Mouse (Mus musculus) left cerebral cortex, postnatal 25 days (tissue): Measurements from ENCODE around the gene Clnk. TPM values are rescaled to one million over a fixed set of nuclear protein-coding genes. Genes with fewer than 3 reads are reported as not detected.

ENCODE experiments used
- DNase-seq, 2 experiments: peaks; one replicate each; pipeline ENCODE4 v3.0.0; 2022; ENCODE audit warnings: low spot score in 2 of 2, mixed read lengths in 1 of 2
- intact Hi-C: fragments of 180-260 bp; cut with DNase I; formaldehyde crosslinking; loops from one replicate; pipeline ENCODE4 v1.15.1; 2025
- total RNA-seq, 2 experiments: library from RNA; stranded (reverse); gene quantifications; 2 replicates each; pipeline ENCODE4 v1.2.3; 2021

The Clnk gene
- total RNA-seq, result under 1 TPM in 1 of 2 experiments, not detected in 1; 0.21 TPM

GRCm38 (mm10) chr5:38876622-38877021 is at the start of gene Clnk:
TSS of gene Clnk (minus strand) at chr5:38876812.
- intact Hi-C loops, result no loop called here

GRCm38 (mm10) chr5:38905271-38905670 is 28.7 kb upstream of the Clnk start:
- intact Hi-C loops, result no loop called here
- no peak for DNase-seq

More at GRCm38 (mm10) chr5:38876622-38877021, at the start of gene Clnk:
- DNase-seq, result no peak

DNA sequence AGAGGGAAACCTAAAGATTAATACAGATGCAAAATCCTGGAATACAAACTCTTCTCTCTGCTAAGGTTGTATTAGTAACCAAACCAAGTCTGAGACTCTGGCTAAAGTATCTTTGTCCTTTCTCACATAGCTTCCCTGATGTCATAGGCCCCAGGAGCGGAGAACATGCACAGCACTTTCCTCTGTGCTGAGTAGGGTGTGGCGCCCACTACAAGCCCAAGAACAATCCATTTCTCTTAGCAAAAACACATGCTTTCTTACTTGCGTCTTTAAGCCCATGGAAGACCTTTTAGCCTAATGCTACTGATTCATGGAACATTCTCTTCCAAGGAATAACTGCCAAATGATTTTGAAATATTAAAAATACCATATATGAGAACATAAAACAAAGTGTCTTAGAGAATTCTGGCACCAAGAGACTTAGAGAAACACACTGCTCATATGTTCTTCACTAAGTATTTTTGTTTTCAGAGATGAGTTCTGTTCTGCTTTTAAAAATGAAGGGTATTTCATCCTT is 28.0 kb upstream of the Clnk start:
- DNase-seq, result no peak
- intact Hi-C loops, result no loop called here

- intact Hi-C loops, result no loop called here
- DNase-seq, result no peak
Observed at GRCm38 (mm10) chr5:38902889-38903288, 26.3 kb upstream of the Clnk start.

DNA sequence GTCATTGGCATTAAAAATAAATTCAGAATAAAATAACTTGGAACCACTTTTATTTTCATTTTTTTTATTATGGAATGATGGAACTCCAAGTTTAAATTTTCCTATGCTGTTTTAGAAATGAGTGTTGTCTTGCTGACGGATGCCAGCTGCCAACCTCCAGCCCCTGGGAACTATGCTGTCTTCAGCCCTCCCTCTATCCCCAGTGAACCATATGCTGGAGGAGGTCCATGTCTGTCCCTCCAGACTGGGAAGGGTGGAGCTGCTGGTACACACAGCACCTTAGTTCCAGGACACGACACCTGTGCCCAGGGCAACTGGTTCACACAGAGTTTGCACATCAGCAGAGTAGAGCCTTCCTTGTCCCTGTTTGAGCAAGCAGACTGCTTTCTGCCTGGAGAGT is 22.4 kb upstream of the Clnk start:
- intact Hi-C loops, result loop anchor here (10.0 kb wide), 1 partner anchor 426 kb away; no protein-coding TSS in a partner anchor
- peak in 1 of 2 experiments; percentile 55 for DNase-seq

DNA sequence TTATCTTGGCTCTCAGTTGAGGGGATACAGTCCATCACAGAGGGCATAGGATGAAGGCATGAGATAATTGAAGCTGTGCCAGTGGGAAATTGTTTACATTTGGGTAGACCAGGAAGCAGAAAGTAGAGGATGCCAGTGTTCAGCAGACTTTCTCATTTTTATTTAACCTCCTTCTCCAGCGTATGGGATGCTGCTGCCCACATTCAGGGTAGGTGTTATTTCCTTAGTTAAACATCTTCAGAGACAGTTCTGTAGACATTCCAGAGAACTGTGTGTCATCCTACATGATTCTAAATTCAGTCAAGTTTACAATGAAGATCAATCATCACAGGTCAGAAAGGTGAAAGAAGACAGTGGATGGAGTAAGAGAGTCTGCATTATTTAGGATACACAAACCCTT is 12.0 kb upstream of the Clnk start:
- DNase-seq, result peak in 1 of 2 experiments; percentile 70
- intact Hi-C loops, result loop anchor here (5.0 kb wide), 1 partner anchor 754 kb away; no protein-coding TSS in a partner anchor

DNA sequence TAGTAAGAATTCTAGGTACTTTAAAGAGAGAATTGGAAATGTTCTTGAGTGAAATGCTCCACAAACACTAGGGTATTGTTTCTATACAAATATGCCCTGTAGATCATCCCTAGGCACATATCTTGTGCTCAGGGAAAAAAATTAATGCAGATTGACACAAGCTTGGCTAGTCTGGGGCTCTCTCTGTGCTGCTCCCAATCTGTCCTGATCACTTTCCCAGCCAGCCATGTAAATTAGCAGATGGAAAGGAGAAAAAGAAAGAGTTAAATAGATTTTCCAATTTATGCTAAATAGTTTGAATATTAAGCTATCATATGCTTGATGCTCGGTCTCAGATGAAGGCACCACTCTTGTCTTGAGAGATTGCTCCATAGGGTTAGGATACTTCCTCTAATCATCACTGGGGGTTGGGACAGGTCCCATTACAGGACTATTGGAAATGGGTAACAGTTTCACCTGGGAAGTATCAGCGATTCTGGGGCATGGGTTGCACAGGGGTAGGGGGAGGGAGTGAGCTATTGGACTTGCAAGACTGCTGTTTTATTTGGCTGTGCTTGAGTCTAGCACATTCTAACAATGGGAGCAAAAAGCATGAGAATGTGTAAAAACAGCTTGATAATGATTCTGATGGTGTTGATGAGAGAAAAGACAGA is 10.1 kb upstream of the Clnk start:
- DNase-seq, result no peak
- intact Hi-C loops, result loop anchor here (5.0 kb wide), 1 partner anchor 756 kb away; no protein-coding TSS in a partner anchor

GRCm38 (mm10) chr5:38882635-38883034 is 6.0 kb upstream of the Clnk start:
- peak in 1 of 2 experiments; percentile 58 for DNase-seq
- intact Hi-C loops, result loop anchor here (5.0 kb wide), 2 partner anchors 95 to 170 kb away; no protein-coding TSS in a partner anchor

- intact Hi-C loops, result loop anchor here (5.0 kb wide), 2 partner anchors 95 to 170 kb away; no protein-coding TSS in a partner anchor
- DNase-seq, result peak in 1 of 2 experiments; percentile 66
Observed at GRCm38 (mm10) chr5:38881728-38882620, 5.4 kb upstream of the Clnk start.

DNA sequence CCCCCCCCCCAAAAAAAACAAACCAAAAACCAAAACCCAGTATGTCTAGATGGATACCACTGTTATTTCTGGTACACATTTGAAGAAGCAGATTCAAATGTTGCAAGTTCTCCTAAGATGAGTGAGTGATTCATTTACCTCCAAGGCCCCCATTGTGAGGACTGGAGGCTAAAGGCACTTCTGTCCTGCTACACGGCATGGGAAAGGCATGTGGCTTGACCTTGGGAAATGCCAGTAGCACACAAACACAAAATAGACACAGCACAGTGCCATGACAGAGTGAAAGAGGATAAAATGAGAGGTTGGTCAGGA is 4.8 kb upstream of the Clnk start:
- intact Hi-C loops, result loop anchor here (5.0 kb wide), 2 partner anchors 94 to 171 kb away; no protein-coding TSS in a partner anchor
- DNase-seq, result no peak

- intact Hi-C loops, result loop anchor here (5.0 kb wide), 2 partner anchors 93 to 172 kb away; no protein-coding TSS in a partner anchor
- peak in 1 of 2 experiments; percentile 55 for DNase-seq
Observed at GRCm38 (mm10) chr5:38879989-38880706, 3.5 kb upstream of the Clnk start.

DNA sequence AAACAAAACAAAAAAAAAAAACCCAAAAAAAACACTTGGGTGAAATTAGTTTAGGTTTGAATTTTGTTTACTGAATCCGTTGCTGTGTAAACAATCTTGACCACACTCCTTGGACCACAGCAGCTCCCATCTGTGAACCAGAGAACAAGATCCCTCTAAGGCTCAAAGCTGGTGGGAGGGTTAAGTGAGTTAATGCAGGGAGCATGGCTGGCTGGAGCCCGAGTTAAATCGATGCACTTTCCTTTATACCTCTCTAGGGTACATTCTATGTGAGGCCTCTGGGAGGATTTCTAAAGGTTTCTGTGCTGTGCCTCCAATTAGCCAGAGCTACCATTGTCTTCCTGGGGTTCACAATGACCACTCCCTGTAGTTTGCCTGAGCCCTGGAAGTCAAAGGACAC is 1.2 kb downstream of the Clnk start:
- DNase-seq, result no peak
- intact Hi-C loops, result no loop called here

DNA sequence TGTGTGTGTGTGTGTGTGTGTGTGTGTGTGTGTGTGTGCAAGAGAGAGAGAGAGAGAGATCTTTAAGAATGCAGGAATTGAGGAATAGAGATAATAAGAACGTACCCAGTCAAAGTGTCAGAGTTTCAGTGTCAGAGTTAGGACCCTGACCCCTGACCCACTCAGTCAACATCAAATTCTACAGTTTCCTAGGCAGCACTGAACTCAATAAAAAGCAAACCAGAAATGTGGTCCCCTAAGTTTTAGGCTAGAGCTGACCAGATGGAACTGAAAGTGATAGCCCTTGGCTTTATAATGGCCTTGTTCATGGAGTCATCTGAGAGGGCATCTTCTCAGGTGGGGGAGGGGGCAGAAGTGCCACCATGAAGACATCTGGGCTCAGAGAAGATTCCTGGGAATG is 1.7 kb downstream of the Clnk start:
- DNase-seq, result no peak
- intact Hi-C loops, result no loop called here

- DNase-seq, result no peak
- intact Hi-C loops, result no loop called here
Observed at GRCm38 (mm10) chr5:38872906-38873305, 3.7 kb downstream of the Clnk start.

- peak; percentile 14 to 88 for DNase-seq
- intact Hi-C loops, result loop anchor here (1.0 kb wide), 1 partner anchor 192 kb away; no protein-coding TSS in a partner anchor
Observed at GRCm38 (mm10) chr5:38871591-38871990, 5.0 kb downstream of the Clnk start.

- peak in 1 of 2 experiments; percentile 28 for DNase-seq
- intact Hi-C loops, result no loop called here
Observed at GRCm38 (mm10) chr5:38870485-38870884, 6.1 kb downstream of the Clnk start.

GRCm38 (mm10) chr5:38869976-38870375 is 6.6 kb downstream of the Clnk start:
- peak in 1 of 2 experiments; percentile 69 for DNase-seq
- intact Hi-C loops, result no loop called here

GRCm38 (mm10) chr5:38864624-38865023 is 12.0 kb downstream of the Clnk start:
- no peak for DNase-seq
- intact Hi-C loops, result no loop called here

- intact Hi-C loops, result no loop called here
- no peak for DNase-seq
Observed at GRCm38 (mm10) chr5:38863029-38863428, 13.6 kb downstream of the Clnk start.
